ENCODE assay signal across 8 mouse cellular contexts in the genomic region with DNA sequence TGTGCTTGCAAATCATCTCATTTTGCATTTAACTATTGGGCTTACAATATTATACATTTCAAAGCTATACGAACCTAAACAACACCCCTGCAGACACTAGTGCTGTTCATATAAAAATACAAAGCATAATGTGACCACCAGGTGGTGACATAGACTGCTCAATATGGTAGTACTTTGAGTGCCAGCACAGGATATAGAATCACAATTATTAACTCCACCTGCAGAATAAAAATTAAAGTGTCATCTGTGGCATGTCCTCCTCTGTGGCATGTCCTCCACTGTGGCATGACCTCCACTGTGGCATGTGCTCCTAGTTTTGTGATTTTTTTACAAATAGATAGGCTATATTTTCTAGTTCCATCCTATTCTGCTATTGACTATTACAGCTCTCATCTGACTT.
DNase-seq lines count a peak whose midpoint lies in the region; ATAC-seq and TF ChIP-seq lines count a peak whose summit lies in the region.

No protein-coding gene starts in this region.

- no peak for ATAC-seq in embryonic facial prominence, embryonic 14.5 days (ENCODE audit: low read depth)
- peak; percentile 79 for ATAC-seq in midbrain, postnatal 0 days (ENCODE audit: low FRiP score)

- H3K4me3 ChIP-seq in embryonic facial prominence, embryonic 14.5 days (ENCODE audit: low read depth, low read length) = no peak overlapping the region
- no peak overlapping the region for H3K4me3 ChIP-seq in midbrain, postnatal 0 days (ENCODE audit: low read depth, low read length)

- no peaks in the 10 kb centered on the region for H3K27me3 ChIP-seq in embryonic facial prominence, embryonic 14.5 days (replicated peaks; ENCODE audit: control insufficient read depth, insufficient read depth, low read length)
- H3K27me3 ChIP-seq in midbrain, postnatal 0 days (ENCODE audit: insufficient read depth, low read length) = no peaks in the 10 kb centered on the region

- H3K27ac ChIP-seq in embryonic facial prominence, embryonic 14.5 days (replicated peaks; ENCODE audit: low read depth, low read length) = no peak overlapping the region
- H3K27ac ChIP-seq in midbrain, postnatal 0 days (ENCODE audit: low read depth, low read length) = no peak overlapping the region

- WGBS in embryonic facial prominence, embryonic 14.5 days = 73% methylated on average over 1 of the region's 1 CpGs
- whole genome bisulfite sequencing in midbrain, postnatal 0 days = 71% methylated on average over 1 of the region's 1 CpGs

- peaks cover 7% of the 10 kb centered on the region for H3K4me1 ChIP-seq in embryonic facial prominence, embryonic 14.5 days (ENCODE audit: control insufficient read depth, insufficient read depth, low read length)
- H3K4me1 ChIP-seq in midbrain, postnatal 0 days (ENCODE audit: insufficient read depth, low read length) = 0 out of 2 replicates have a peak, but pooled peaks cover 2% of the 10 kb centered on the region

- H3K36me3 ChIP-seq in embryonic facial prominence, embryonic 14.5 days (ENCODE audit: control insufficient read depth, insufficient read depth, low read length) = peaks cover 62% of the 10 kb centered on the region
- H3K36me3 ChIP-seq in midbrain, postnatal 0 days (ENCODE audit: insufficient read depth, low read length) = no peaks in the 10 kb centered on the region

- TF ChIP-seq CTCF in midbrain, postnatal 0 days (IDR thresholded peaks at IDR 0.05) = peak; percentile 84

- no peak overlapping the region for H3K9ac ChIP-seq in embryonic facial prominence, embryonic 14.5 days (ENCODE audit: low read depth, low read length)
- H3K9ac ChIP-seq in midbrain, postnatal 0 days (replicated peaks; ENCODE audit: low read length, poor library complexity, severe bottlenecking) = no peak overlapping the region

- no peaks in the 10 kb centered on the region for H3K9me3 ChIP-seq in embryonic facial prominence, embryonic 14.5 days (ENCODE audit: control insufficient read depth, low read length)
- H3K9me3 ChIP-seq in midbrain, postnatal 0 days (ENCODE audit: low read length) = no peaks in the 10 kb centered on the region

- H3K4me2 ChIP-seq in embryonic facial prominence, embryonic 14.5 days (ENCODE audit: low read depth, low read length) = no peak overlapping the region
- H3K4me2 ChIP-seq in midbrain, postnatal 0 days (ENCODE audit: low read depth, low read length, poor library complexity, severe bottlenecking) = no peak overlapping the region

- peak; percentile 46 for DNase-seq in embryo, embryonic 10 days (ENCODE audit: low spot score)
- DNase-seq in embryo, embryonic 9.5 days (ENCODE audit: extremely low spot score) = no peak
- peak; percentile 23 for DNase-seq in right cerebral cortex, adult 18-20 months
- no peak for DNase-seq in right cerebral cortex, postnatal 36 days (ENCODE audit: low spot score in 2 of 2)
- DNase-seq in embryonic facial prominence, embryonic 14.5 days (ENCODE audit: low spot score) = peak; percentile 71
- DNase-seq in kidney, postnatal 10 days = peak; percentile 48
- DNase-seq in midbrain, postnatal 0 days (ENCODE audit: low spot score) = peak; percentile 76
- no peak for DNase-seq in cerebellum, adult 11-12 months

Comparison
In these comparisons a context has a peak if more than half of its experiments do, and no peak if none do; other contexts are left out.
1. DNase-seq: peak in embryo, embryonic 10 days (single experiment), right cerebral cortex, adult 18-20 months (single experiment), embryonic facial prominence, embryonic 14.5 days (single experiment), kidney, postnatal 10 days (single experiment) and midbrain, postnatal 0 days (single experiment); none in embryo, embryonic 9.5 days (single experiment), right cerebral cortex, postnatal 36 days (0 of 2) and cerebellum, adult 11-12 months (single experiment).